Mouse (Mus musculus) gonadal fat pad, adult 2 months (tissue): ENCODE results near the gene Cryba2. TPM values are rescaled to one million over a fixed set of nuclear protein-coding genes. Genes with fewer than 3 reads are reported as not detected.

Experiments
- DNase-seq: peaks from one replicate; pipeline ENCODE4 v3.0.0-alpha.2; 2012; ENCODE audit warnings: low read depth
- polyA plus RNA-seq: library from polyadenylated mRNA; depleted of rRNA; stranded (reverse); fragments of >200 nt; gene quantifications from 2 replicates; pipeline ENCODE4 v1.2.3, GENCODE M21; 2012; rRNA removed

Cryba2 gene
- polyA plus RNA-seq, 1 experiment = 0.51 TPM

- no peak for DNase-seq
Observed at GRCm38 (mm10) chr1:74848946-74849345, 44.0 kb downstream of the Cryba2 start.

- DNase-seq = no peak
Observed at GRCm38 (mm10) chr1:74846341-74846740, 46.6 kb downstream of the Cryba2 start.

- DNase-seq = no peak
Observed at GRCm38 (mm10) chr1:74843090-74843489, 49.9 kb downstream of the Cryba2 start.

Other genes with a start within 250 kb of the Cryba2 start
- gene Ttll4, start 231.4 kb downstream of the Cryba2 start, polyA plus RNA-seq = 10.1 and 12.9 TPM in 2 replicates
- 35.7 and 45.1 TPM in 2 replicates for gene Cyp27a1, start 179.6 kb downstream of the Cryba2 start, polyA plus RNA-seq
- 2.5 and 4.1 TPM in 2 replicates for gene Prkag3, start 143.9 kb downstream of the Cryba2 start, polyA plus RNA-seq
- 7.4 and 13.7 TPM in 2 replicates for gene Wnt6, start 121.3 kb downstream of the Cryba2 start, polyA plus RNA-seq
- gene Wnt10a, start 101.6 kb downstream of the Cryba2 start, polyA plus RNA-seq = 3.2 and 3.6 TPM in 2 replicates
- 0.04 and 0.09 TPM in 2 replicates for gene Cdk5r2, start 38.2 kb downstream of the Cryba2 start, polyA plus RNA-seq
- not detected in 2 replicates for gene Fev, start 7.7 kb downstream of the Cryba2 start, polyA plus RNA-seq
- gene Cfap65, start 42.5 kb upstream of the Cryba2 start, polyA plus RNA-seq = 4.2 and 6.0 TPM in 2 replicates
- gene Ihh, start 58.5 kb upstream of the Cryba2 start, polyA plus RNA-seq = 6.5 and 8.8 TPM in 2 replicates
- 3.2 and 4.9 TPM in 2 replicates for gene Nhej1, start 232.1 kb upstream of the Cryba2 start, polyA plus RNA-seq
- 0.34 and 0.42 TPM in 2 replicates for gene Slc23a3, start 240.7 kb upstream of the Cryba2 start, polyA plus RNA-seq
- 40.2 and 45.9 TPM in 2 replicates for gene Cnppd1, start 249.6 kb upstream of the Cryba2 start, polyA plus RNA-seq
- 103 and 107 TPM in 2 replicates for gene Retreg2, start 249.6 kb upstream of the Cryba2 start, polyA plus RNA-seq